Comparison of ENCODE assay signal across 30 mouse cellular contexts in genomic region chr10:46692661-46693060, GRCm38 (mm10).
"Had no signal": no experiment of that assay in that cellular context is flagged by ENCODE, and none has a peak within 500 bp of the region (broad histone marks: within the 10 kb centered on the region; RNA-seq: fewer than 3 reads in every experiment).

No protein-coding gene starts in this region.

- H3K4me3 ChIP-seq: heart, embryonic 12.5 days; heart, embryonic 13.5 days; heart, embryonic 15.5 days; hindbrain, embryonic 10.5 days; hindbrain, embryonic 12.5 days; hindbrain, embryonic 13.5 days; hindbrain, embryonic 15.5 days; intestine, embryonic 15.5 days; kidney, embryonic 15.5 days; layer of hippocampus, adult 2 months; left cerebral cortex, adult 2 months had no signal

- H3K36me3 ChIP-seq: heart, embryonic 12.5 days; heart, embryonic 13.5 days; heart, embryonic 15.5 days; hindbrain, embryonic 10.5 days; hindbrain, embryonic 12.5 days; hindbrain, embryonic 13.5 days; hindbrain, embryonic 15.5 days; intestine, embryonic 15.5 days; kidney, embryonic 15.5 days had no signal

- H3K27ac ChIP-seq: heart, embryonic 13.5 days; heart, embryonic 15.5 days; hindbrain, embryonic 10.5 days; hindbrain, embryonic 12.5 days; hindbrain, embryonic 13.5 days; hindbrain, embryonic 14.5 days; hindbrain, embryonic 15.5 days; hindbrain, postnatal 0 days; intestine, embryonic 15.5 days; kidney, embryonic 15.5 days; kidney, postnatal 0 days; layer of hippocampus, adult 2 months; left cerebral cortex, adult 2 months had no signal

- H3K9me3 ChIP-seq: heart, embryonic 12.5 days; heart, embryonic 13.5 days; heart, embryonic 15.5 days; hindbrain, embryonic 10.5 days; hindbrain, embryonic 12.5 days; hindbrain, embryonic 13.5 days; hindbrain, embryonic 15.5 days; intestine, embryonic 15.5 days; kidney, embryonic 15.5 days had no signal

- DNase-seq: heart, postnatal 10 days; heart, postnatal 14 days; heart, postnatal 36 days; kidney, adult 11 months; kidney, adult 18-20 months; kidney, adult 2 months; kidney, adult 8-10 months; kidney, adult 9 months; kidney, postnatal 10 days; kidney, postnatal 14 days; kidney, postnatal 25 days; kidney, postnatal 36 days; kidney, postnatal 4 days; layer of hippocampus, adult 9-11 months; layer of hippocampus, postnatal 36 days had no signal

- H3K4me1 ChIP-seq: heart, embryonic 12.5 days; heart, embryonic 13.5 days; heart, embryonic 15.5 days; hindbrain, embryonic 12.5 days; hindbrain, embryonic 13.5 days; intestine, embryonic 15.5 days; kidney, embryonic 15.5 days had no signal

- H3K4me2 ChIP-seq: heart, embryonic 11.5 days; heart, embryonic 12.5 days; heart, embryonic 13.5 days; heart, embryonic 15.5 days; hindbrain, embryonic 12.5 days; hindbrain, embryonic 13.5 days; hindbrain, embryonic 14.5 days; hindbrain, embryonic 15.5 days; intestine, embryonic 15.5 days; kidney, embryonic 15.5 days had no signal

- H3K9ac ChIP-seq: heart, embryonic 12.5 days; heart, embryonic 13.5 days; heart, embryonic 15.5 days; hindbrain, embryonic 12.5 days; hindbrain, embryonic 13.5 days; hindbrain, embryonic 14.5 days; hindbrain, embryonic 15.5 days; intestine, embryonic 15.5 days; kidney, embryonic 15.5 days had no signal

- H3K27me3 ChIP-seq: heart, embryonic 12.5 days; heart, embryonic 13.5 days; heart, embryonic 15.5 days; hindbrain, embryonic 12.5 days; hindbrain, embryonic 13.5 days; hindbrain, embryonic 15.5 days; intestine, embryonic 15.5 days; kidney, embryonic 15.5 days had no signal
